Mouse (Mus musculus) heart, adult 2 months (tissue): ENCODE measurements around the gene Fars2.

Experiments used
- EP300 ChIP-seq: fragments of 200-500 bp; IDR thresholded peaks from 2 replicates; pipeline ENCODE4 v1.6.1; 2011; ENCODE audit warnings: low read depth, low read length, control low read depth; ENCODE audit not compliant: insufficient read depth
- POLR2A ChIP-seq: fragments of 200-500 bp; IDR thresholded peaks from 2 replicates; pipeline ENCODE4 v1.6.1; 2011; ENCODE audit warnings: mild to moderate bottlenecking, low read depth, low read length, control low read depth; ENCODE audit not compliant: insufficient read depth

- no peak for TF ChIP-seq EP300
- no peak for TF ChIP-seq POLR2A
Observed at GRCm38 (mm10) chr13:36533518-36533917, 416.3 kb downstream of the Fars2 start.
